Mouse (Mus musculus): ENCODE measurements around the gene Ccdc59. TPM values are rescaled to one million over a fixed set of nuclear protein-coding genes. Genes with fewer than 3 reads are reported as not detected.

The Ccdc59 gene
- polyA plus RNA-seq (2012; rRNA removed): 25.3 and 27.4 TPM in 2 replicates

- under 1% methylated on average over 90 of the region's 90 CpGs for WGBS
- peak within 1 kb of the TSS; percentile 98 for H3K27ac ChIP-seq (ENCODE audit: insufficient read depth, low read length)
- peak; percentile 59 for TF ChIP-seq CTCF (IDR thresholded peaks at IDR 0.05; ENCODE audit: borderline replicate concordance, insufficient read depth, low read depth, low read length)
- peak; percentile 81 for TF ChIP-seq POLR2A (IDR thresholded peaks at IDR 0.05; ENCODE audit: borderline replicate concordance, insufficient read depth, low read length)
- H3K27me3 ChIP-seq (ENCODE audit: control insufficient read depth, insufficient read depth, low read length): no peaks in the 10 kb centered on the region
- H3K4me3 ChIP-seq (replicated peaks; ENCODE audit: insufficient read depth, low read depth, low read length): peak within 1 kb of the TSS; percentile 80
- peaks cover 2% of the 10 kb centered on the region; the same call in 1 of the 2 replicates for H3K4me1 ChIP-seq (ENCODE audit: control insufficient read depth, insufficient read depth, low read length)
- DNase-seq: peak; percentile 97 to 99
These were observed at the start of gene Ccdc59, which contains the start of gene Mettl25 for GRCm38 (mm10) chr10:105840928-105841888. TSS of gene Ccdc59 (plus strand) at chr10:105841067. TSS of gene Mettl25 (minus strand) at chr10:105841380.

- 87% methylated on average over 15 of the region's 15 CpGs for WGBS
- DNase-seq: no peak
- H3K27ac ChIP-seq (ENCODE audit: insufficient read depth, low read length): no peak overlapping the region
These were observed 46.9 kb upstream of the Ccdc59 start for GRCm38 (mm10) chr10:105793776-105794552.

GRCm38 (mm10) chr10:105797250-105797924 is 43.5 kb upstream of the Ccdc59 start:
- no peaks in the 10 kb centered on the region for H3K4me1 ChIP-seq (ENCODE audit: control insufficient read depth, insufficient read depth, low read length)
- TF ChIP-seq POLR2A (IDR thresholded peaks at IDR 0.05; ENCODE audit: borderline replicate concordance, insufficient read depth, low read length) (no peak), CTCF (IDR thresholded peaks at IDR 0.05; ENCODE audit: borderline replicate concordance, insufficient read depth, low read depth, low read length) (no peak)
- H3K4me3 ChIP-seq (replicated peaks; ENCODE audit: insufficient read depth, low read depth, low read length): no peak overlapping the region
- no peak for DNase-seq
- no peak overlapping the region for H3K27ac ChIP-seq (ENCODE audit: insufficient read depth, low read length)
- WGBS: 81% methylated on average over 8 of the region's 8 CpGs
- no peaks in the 10 kb centered on the region for H3K27me3 ChIP-seq (ENCODE audit: control insufficient read depth, insufficient read depth, low read length)

More at GRCm38 (mm10) chr10:105793776-105794552, 46.9 kb upstream of the Ccdc59 start:
- no peaks in the 10 kb centered on the region for H3K27me3 ChIP-seq (ENCODE audit: control insufficient read depth, insufficient read depth, low read length)
- no peak for TF ChIP-seq CTCF (IDR thresholded peaks at IDR 0.05; ENCODE audit: borderline replicate concordance, insufficient read depth, low read depth, low read length)
- TF ChIP-seq POLR2A (IDR thresholded peaks at IDR 0.05; ENCODE audit: borderline replicate concordance, insufficient read depth, low read length): no peak
- H3K4me3 ChIP-seq (replicated peaks; ENCODE audit: insufficient read depth, low read depth, low read length): no peak overlapping the region
- H3K4me1 ChIP-seq (ENCODE audit: control insufficient read depth, insufficient read depth, low read length): no peaks in the 10 kb centered on the region

- Histone ChIP-seq H3K27ac (ENCODE audit: insufficient read depth, low read length) (no peak overlapping the region), H3K4me3 (replicated peaks; ENCODE audit: insufficient read depth, low read depth, low read length) (no peak overlapping the region), H3K4me1 (ENCODE audit: control insufficient read depth, insufficient read depth, low read length) (no peaks in the 10 kb centered on the region), H3K27me3 (ENCODE audit: control insufficient read depth, insufficient read depth, low read length) (no peaks in the 10 kb centered on the region)
- 96% methylated on average over 6 of the region's 6 CpGs for WGBS
- DNase-seq: no peak
- TF ChIP-seq CTCF (IDR thresholded peaks at IDR 0.05; ENCODE audit: borderline replicate concordance, insufficient read depth, low read depth, low read length) (no peak), POLR2A (IDR thresholded peaks at IDR 0.05; ENCODE audit: borderline replicate concordance, insufficient read depth, low read length) (no peak)
These were observed 39.7 kb upstream of the Ccdc59 start for GRCm38 (mm10) chr10:105801147-105801546.

- no peak for DNase-seq
- WGBS: 94% methylated on average over 6 of the region's 6 CpGs
- no peak overlapping the region for H3K4me3 ChIP-seq (replicated peaks; ENCODE audit: insufficient read depth, low read depth, low read length)
- no peak overlapping the region for H3K27ac ChIP-seq (ENCODE audit: insufficient read depth, low read length)
- no peaks in the 10 kb centered on the region for H3K4me1 ChIP-seq (ENCODE audit: control insufficient read depth, insufficient read depth, low read length)
- no peak for TF ChIP-seq CTCF (IDR thresholded peaks at IDR 0.05; ENCODE audit: borderline replicate concordance, insufficient read depth, low read depth, low read length)
- TF ChIP-seq POLR2A (IDR thresholded peaks at IDR 0.05; ENCODE audit: borderline replicate concordance, insufficient read depth, low read length): no peak
- H3K27me3 ChIP-seq (ENCODE audit: control insufficient read depth, insufficient read depth, low read length): no peaks in the 10 kb centered on the region
These were observed 38.7 kb upstream of the Ccdc59 start for GRCm38 (mm10) chr10:105802132-105802531.

- 90% methylated on average over 2 of the region's 2 CpGs for WGBS
These were observed 37.4 kb upstream of the Ccdc59 start for GRCm38 (mm10) chr10:105803461-105803860.

More at GRCm38 (mm10) chr10:105803461-105803860, 37.4 kb upstream of the Ccdc59 start:
- Histone ChIP-seq H3K27me3 (ENCODE audit: control insufficient read depth, insufficient read depth, low read length) (no peaks in the 10 kb centered on the region), H3K27ac (ENCODE audit: insufficient read depth, low read length) (no peak overlapping the region), H3K4me3 (replicated peaks; ENCODE audit: insufficient read depth, low read depth, low read length) (no peak overlapping the region), H3K4me1 (ENCODE audit: control insufficient read depth, insufficient read depth, low read length) (no peaks in the 10 kb centered on the region)
- DNase-seq: no peak
- TF ChIP-seq CTCF (IDR thresholded peaks at IDR 0.05; ENCODE audit: borderline replicate concordance, insufficient read depth, low read depth, low read length) (no peak), POLR2A (IDR thresholded peaks at IDR 0.05; ENCODE audit: borderline replicate concordance, insufficient read depth, low read length) (no peak)
